Mouse (Mus musculus) heart, adult 11 months (tissue): ENCODE data around the gene Agpat2.

ENCODE experiments used
- DNase-seq: peaks from one replicate; pipeline ENCODE4 v3.0.0; 2022

The Agpat2 gene

GRCm38 (mm10) chr2:26625419-26625818 lies 21.2 kb upstream of the Agpat2 start:
- DNase-seq = no peak

- no peak for DNase-seq
These were observed 18.8 kb upstream of the Agpat2 start for GRCm38 (mm10) chr2:26622984-26623383.

GRCm38 (mm10) chr2:26621246-26621645 lies 17.0 kb upstream of the Agpat2 start:
- no peak for DNase-seq

- no peak for DNase-seq
These were observed 13.7 kb upstream of the Agpat2 start for GRCm38 (mm10) chr2:26617928-26618327.

GRCm38 (mm10) chr2:26617331-26617730 lies 13.1 kb upstream of the Agpat2 start:
- DNase-seq = peak; percentile 90

GRCm38 (mm10) chr2:26615459-26616124 lies 11.4 kb upstream of the Agpat2 start:
- DNase-seq = peak; percentile 91

- DNase-seq = peak; percentile 97
These were observed 10.7 kb upstream of the Agpat2 start for GRCm38 (mm10) chr2:26614903-26615302.

GRCm38 (mm10) chr2:26611896-26612295 lies 7.7 kb upstream of the Agpat2 start:
- DNase-seq = no peak

GRCm38 (mm10) chr2:26611054-26611453 lies 6.8 kb upstream of the Agpat2 start:
- peak; percentile 90 for DNase-seq

- no peak for DNase-seq
These were observed 6.3 kb upstream of the Agpat2 start for GRCm38 (mm10) chr2:26610526-26610925.

GRCm38 (mm10) chr2:26609261-26609661 lies 5.0 kb upstream of the Agpat2 start:
- peak; percentile 99 for DNase-seq

- peak; percentile 91 for DNase-seq
These were observed 4.6 kb upstream of the Agpat2 start for GRCm38 (mm10) chr2:26608781-26609180.

- DNase-seq = peak; percentile 99
These were observed 3.1 kb upstream of the Agpat2 start for GRCm38 (mm10) chr2:26607056-26607910.

GRCm38 (mm10) chr2:26606579-26606978 lies 2.4 kb upstream of the Agpat2 start:
- peak; percentile 91 for DNase-seq

GRCm38 (mm10) chr2:26605331-26605730 lies 1.1 kb upstream of the Agpat2 start:
- peak; percentile 90 for DNase-seq

- DNase-seq = no peak
These were observed 1.1 kb downstream of the Agpat2 start for GRCm38 (mm10) chr2:26603159-26603558.

- peak; percentile 91 for DNase-seq
These were observed 1.6 kb downstream of the Agpat2 start for GRCm38 (mm10) chr2:26602631-26603030.

GRCm38 (mm10) chr2:26601595-26601994 lies 2.6 kb downstream of the Agpat2 start:
- no peak for DNase-seq

- peak; percentile 87 for DNase-seq
These were observed 3.6 kb downstream of the Agpat2 start for GRCm38 (mm10) chr2:26600664-26601063.

- DNase-seq = no peak
These were observed 4.3 kb downstream of the Agpat2 start for GRCm38 (mm10) chr2:26599965-26600364.

- no peak for DNase-seq
These were observed 5.8 kb downstream of the Agpat2 start for GRCm38 (mm10) chr2:26598462-26598861.

GRCm38 (mm10) chr2:26597810-26598209 lies 6.4 kb downstream of the Agpat2 start:
- peak; percentile 88 for DNase-seq

- peak; percentile 93 for DNase-seq
These were observed 7.3 kb downstream of the Agpat2 start for GRCm38 (mm10) chr2:26596898-26597297.
